Mouse (Mus musculus) MEL (cell line): ENCODE results near the gene Olfr545.

ENCODE experiments used
- CHD2 ChIP-seq: IDR thresholded peaks from 2 replicates; pipeline ENCODE4 v1.6.1; 2011; ENCODE audit warnings: low read length, improper control_type of control experiment
- CTCF ChIP-seq, 3 experiments: IDR thresholded peaks in 2 of 3; conservative IDR thresholded peaks in 1 of 3; 2 replicates each; pipeline ENCODE4 v1.5.1; 2011 to 2012; ENCODE audit warnings: low read length in 3 of 3, low read depth in 2 of 3, mild to moderate bottlenecking in 2 of 3, improper control_type of control experiment in 1 of 3, inconsistent platforms in 1 of 3, mixed read lengths in 1 of 3, moderate library complexity in 1 of 3; ENCODE audit not compliant: control insufficient read depth in 1 of 3, insufficient read depth in 1 of 3, poor library complexity in 1 of 3, severe bottlenecking in 1 of 3
- ETS1 ChIP-seq: IDR thresholded peaks from 2 replicates; pipeline ENCODE4 v1.6.1; 2012; ENCODE audit warnings: low read depth, mild to moderate bottlenecking, inconsistent platforms, low read length, improper control_type of control experiment, moderate library complexity
- MXI1 ChIP-seq: IDR thresholded peaks from 2 replicates; pipeline ENCODE4 v1.6.1; 2011; ENCODE audit warnings: mild to moderate bottlenecking, low read depth, low read length, improper control_type of control experiment
- POLR2A ChIP-seq, 2 experiments: IDR thresholded peaks; 2 replicates each; pipeline ENCODE4 v1.6.1; 2011 to 2012; ENCODE audit warnings: low read length in 2 of 2, mild to moderate bottlenecking in 2 of 2, control low read depth in 1 of 2, improper control_type of control experiment in 1 of 2, low read depth in 1 of 2, moderate library complexity in 1 of 2; ENCODE audit not compliant: control insufficient read depth in 1 of 2, insufficient read depth in 1 of 2, poor library complexity in 1 of 2
- UBTF ChIP-seq: IDR thresholded peaks from 2 replicates; pipeline ENCODE4 v1.6.1; 2012; ENCODE audit warnings: low read depth, mild to moderate bottlenecking, inconsistent platforms, low read length, improper control_type of control experiment, moderate library complexity, borderline replicate concordance; ENCODE audit not compliant: insufficient read depth
- ZKSCAN1 ChIP-seq: IDR thresholded peaks from 2 replicates; pipeline ENCODE4 v1.6.1; 2012; ENCODE audit warnings: low read depth, mild to moderate bottlenecking, inconsistent platforms, low read length, improper control_type of control experiment, moderate library complexity

GRCm38 (mm10) chr7:102508666-102509065 lies 9.3 kb upstream of the Olfr545 start:
- TF ChIP-seq POLR2A (IDR thresholded peaks at IDR 0.05; ENCODE audit: control insufficient read depth in 1 of 2, insufficient read depth in 1 of 2, low read depth in 1 of 2, low read length in 2 of 2, poor library complexity in 1 of 2) (no peak), ETS1 (no peak), CHD2 (no peak), CTCF (IDR thresholded peaks at IDR 0.05 in 2 of 3, conservative IDR thresholded peaks at IDR 0.05 in 1 of 3; ENCODE audit: control insufficient read depth in 1 of 3, insufficient read depth in 1 of 3, low read depth in 2 of 3, low read length in 3 of 3, poor library complexity in 1 of 3, severe bottlenecking in 1 of 3) (no peak), UBTF (no peak), ZKSCAN1 (no peak), MXI1 (no peak)
